Mouse (Mus musculus) bone marrow, adult 2 months (tissue): ENCODE data around the gene Sufu. TPM values are rescaled to one million over a fixed set of nuclear protein-coding genes. Genes with fewer than 3 reads are reported as not detected.
A peak's percentile ranks its signal among the peaks of the same experiment; 100 is the strongest.

Experiments used
- H3K27ac ChIP-seq: fragments of 200-500 bp; 2 replicates; pipeline ENCODE4 v1.5.1; 2012; ENCODE audit warnings: low read depth, mild to moderate bottlenecking, control low read depth, inconsistent platforms, low read length; ENCODE audit not compliant: control insufficient read depth, poor library complexity, insufficient read depth
- H3K4me1 ChIP-seq: fragments of 200-500 bp; 2 replicates; pipeline ENCODE4 v1.6.1; 2011; ENCODE audit warnings: low read length; ENCODE audit not compliant: control insufficient read depth, insufficient read depth
- H3K4me3 ChIP-seq: fragments of 200-500 bp; replicated peaks from 2 replicates; pipeline ENCODE3; 2011; ENCODE audit warnings: mild to moderate bottlenecking, low read depth, low read length, control low read depth; ENCODE audit not compliant: control insufficient read depth
- CTCF ChIP-seq: fragments of 200-500 bp; IDR thresholded peaks from 2 replicates; pipeline ENCODE4 v1.5.1; 2011; ENCODE audit warnings: low read length, control low read depth; ENCODE audit not compliant: control insufficient read depth, insufficient read depth
- POLR2A ChIP-seq: fragments of 200-500 bp; IDR thresholded peaks from 2 replicates; pipeline ENCODE4 v1.6.1; 2011; ENCODE audit warnings: low read depth, mild to moderate bottlenecking, control low read depth, low read length, borderline replicate concordance; ENCODE audit not compliant: control insufficient read depth
- WGBS: fragments of 180-500 bp; shearing (Covaris S2); methylation state at CpG from one replicate; pipeline ENCODE4 v1.1.7; 2018; 5-methylcytosine and 5-hydroxymethylcytosine counted together
- polyA plus RNA-seq: library from polyadenylated mRNA; stranded (reverse); fragments of >200 nt; gene quantifications from 2 replicates; pipeline ENCODE4 v1.2.4, GENCODE M21; 2011; ENCODE audit warnings: low replicate concordance; ENCODE audit not compliant: missing spikeins, insufficient read depth, insufficient read length

The Sufu gene
- polyA plus RNA-seq, 1 experiment = 5.3 TPM

DNA sequence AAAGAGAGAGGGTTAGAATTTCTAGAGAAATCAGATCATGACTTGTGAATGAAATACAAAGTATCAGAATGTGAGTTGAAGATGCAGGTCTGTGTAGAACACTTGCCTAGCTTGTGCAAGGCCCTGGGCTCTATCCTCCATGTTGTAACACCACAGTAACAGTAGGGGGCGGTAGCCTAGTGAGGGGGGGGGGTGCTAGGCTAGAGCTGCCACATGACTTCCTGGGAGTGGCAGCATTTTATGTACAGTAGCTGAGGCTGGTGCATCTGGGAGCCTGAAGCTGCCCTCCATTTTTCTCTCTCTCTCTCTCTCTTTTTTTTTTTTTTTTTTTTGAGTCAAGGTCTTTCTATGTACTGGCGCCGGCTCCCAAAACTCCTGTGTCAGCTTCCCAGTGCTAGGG lies 114.1 kb downstream of the Sufu start:
- peak overlapping the region; percentile 52; the same call in 1 of the 2 replicates for H3K27ac ChIP-seq
- no peak overlapping the region for H3K4me3 ChIP-seq
- peaks cover 1% of the 10 kb centered on the region; the same call in 1 of the 2 replicates for H3K4me1 ChIP-seq
- 12% methylated on average over 3 of the region's 3 CpGs for WGBS
- TF ChIP-seq POLR2A = no peak
- TF ChIP-seq CTCF = peak; percentile 65; the same call in 1 of the 2 replicates

GRCm38 (mm10) chr19:46511263-46511662 lies 114.6 kb downstream of the Sufu start:
- Histone ChIP-seq H3K4me1 (peaks cover 1% of the 10 kb centered on the region; the same call in 1 of the 2 replicates), H3K4me3 (no peak overlapping the region), H3K27ac (peak overlapping the region; percentile 52)
- no peak for TF ChIP-seq POLR2A
- TF ChIP-seq CTCF = no peak
- WGBS = 34% methylated on average over 10 of the region's 10 CpGs

DNA sequence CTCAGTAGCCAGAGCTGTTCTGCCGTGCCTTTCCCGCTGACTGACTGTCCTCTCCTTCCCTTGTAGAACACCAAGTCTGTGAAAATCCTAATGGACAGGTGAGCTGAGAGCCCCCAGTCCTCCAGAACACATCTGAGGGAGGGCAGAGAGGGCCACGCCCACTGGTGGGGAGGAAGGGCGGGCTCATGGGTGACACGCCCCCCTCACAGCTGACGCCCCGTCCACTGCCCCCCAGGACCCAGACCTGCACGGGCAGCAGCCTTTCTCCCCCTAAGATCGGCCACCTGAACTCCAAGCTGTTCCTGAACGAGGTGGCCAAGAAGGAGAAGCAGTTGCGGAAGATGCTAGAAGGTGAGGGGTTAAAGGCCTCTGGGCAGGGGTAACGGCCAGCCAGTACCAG lies 117.7 kb downstream of the Sufu start:
- Histone ChIP-seq H3K4me1 (peaks cover 6% of the 10 kb centered on the region), H3K27ac (no peak overlapping the region), H3K4me3 (no peak overlapping the region)
- 80% methylated on average over 12 of the region's 12 CpGs for WGBS
- TF ChIP-seq POLR2A (no peak), CTCF (no peak)

DNA sequence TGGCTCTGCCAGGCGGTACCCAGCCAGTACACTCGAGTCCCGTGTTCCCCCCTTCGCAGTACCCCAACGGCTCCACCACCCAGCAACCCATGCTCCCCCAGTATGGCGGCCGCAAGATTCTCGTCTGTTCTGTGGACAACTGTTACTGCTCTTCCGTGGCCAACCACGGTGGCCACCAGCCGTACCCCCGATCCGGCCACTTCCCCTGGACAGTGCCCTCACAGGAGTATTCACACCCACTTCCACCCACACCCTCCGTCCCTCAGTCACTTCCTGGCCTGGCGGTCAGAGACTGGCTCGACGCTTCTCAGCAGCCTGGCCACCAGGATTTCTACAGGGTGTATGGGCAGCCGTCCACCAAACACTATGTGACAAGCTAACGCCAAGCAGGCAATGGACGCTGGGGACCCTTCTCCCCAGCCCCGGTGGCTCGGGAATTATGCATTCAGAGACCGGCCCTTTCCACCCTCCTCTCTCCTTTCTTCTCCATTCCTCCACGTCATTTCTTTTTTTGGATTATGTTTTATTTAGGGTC lies 118.7 kb downstream of the Sufu start:
- Histone ChIP-seq H3K27ac (no peak overlapping the region), H3K4me3 (no peak overlapping the region), H3K4me1 (peaks cover 6% of the 10 kb centered on the region)
- TF ChIP-seq CTCF = no peak
- no peak for TF ChIP-seq POLR2A
- WGBS = 84% methylated on average over 24 of the region's 24 CpGs

DNA sequence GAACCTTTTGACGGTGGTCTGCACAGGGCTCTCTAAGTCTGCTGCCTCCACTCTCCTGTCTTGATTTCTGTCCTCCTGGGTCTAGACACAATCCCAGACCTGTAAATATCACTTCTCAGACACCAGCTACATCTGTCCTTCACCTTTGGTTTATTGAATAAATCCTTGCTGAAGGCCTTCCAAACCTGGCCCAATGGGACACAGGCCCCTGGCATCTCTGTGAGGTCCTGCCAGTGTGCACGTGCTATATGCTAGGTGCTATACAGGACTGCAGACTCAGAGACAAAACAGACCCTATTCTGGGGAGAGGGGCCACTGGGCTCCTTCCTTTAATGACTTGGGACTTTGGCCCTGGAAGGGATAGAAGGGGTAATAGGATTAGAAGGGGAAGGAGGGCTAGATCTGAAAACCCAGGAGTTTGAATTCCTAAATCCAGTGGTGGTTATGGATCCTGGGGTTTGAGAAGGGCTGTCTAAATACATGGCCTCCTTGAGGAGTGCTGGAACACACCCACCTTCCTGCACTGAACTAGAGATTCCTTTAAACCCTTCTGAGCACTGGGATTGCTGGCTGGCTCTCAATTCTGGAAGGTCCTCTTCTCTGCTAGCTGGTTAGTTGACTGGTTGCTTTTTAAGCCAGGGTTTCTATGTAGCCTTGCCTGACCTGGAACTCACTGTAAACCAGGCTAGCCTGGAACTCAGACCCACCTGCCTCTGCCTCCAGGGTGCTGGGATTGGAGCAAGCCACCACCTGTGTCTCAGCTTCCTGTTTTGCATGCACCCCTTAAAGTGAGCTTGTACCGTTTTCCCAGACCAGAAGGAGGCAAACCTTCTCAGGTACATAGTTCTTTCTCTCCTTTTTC lies 120.2 kb downstream of the Sufu start:
- peaks cover 6% of the 10 kb centered on the region for H3K4me1 ChIP-seq
- TF ChIP-seq CTCF (no peak), POLR2A (no peak)

DNA sequence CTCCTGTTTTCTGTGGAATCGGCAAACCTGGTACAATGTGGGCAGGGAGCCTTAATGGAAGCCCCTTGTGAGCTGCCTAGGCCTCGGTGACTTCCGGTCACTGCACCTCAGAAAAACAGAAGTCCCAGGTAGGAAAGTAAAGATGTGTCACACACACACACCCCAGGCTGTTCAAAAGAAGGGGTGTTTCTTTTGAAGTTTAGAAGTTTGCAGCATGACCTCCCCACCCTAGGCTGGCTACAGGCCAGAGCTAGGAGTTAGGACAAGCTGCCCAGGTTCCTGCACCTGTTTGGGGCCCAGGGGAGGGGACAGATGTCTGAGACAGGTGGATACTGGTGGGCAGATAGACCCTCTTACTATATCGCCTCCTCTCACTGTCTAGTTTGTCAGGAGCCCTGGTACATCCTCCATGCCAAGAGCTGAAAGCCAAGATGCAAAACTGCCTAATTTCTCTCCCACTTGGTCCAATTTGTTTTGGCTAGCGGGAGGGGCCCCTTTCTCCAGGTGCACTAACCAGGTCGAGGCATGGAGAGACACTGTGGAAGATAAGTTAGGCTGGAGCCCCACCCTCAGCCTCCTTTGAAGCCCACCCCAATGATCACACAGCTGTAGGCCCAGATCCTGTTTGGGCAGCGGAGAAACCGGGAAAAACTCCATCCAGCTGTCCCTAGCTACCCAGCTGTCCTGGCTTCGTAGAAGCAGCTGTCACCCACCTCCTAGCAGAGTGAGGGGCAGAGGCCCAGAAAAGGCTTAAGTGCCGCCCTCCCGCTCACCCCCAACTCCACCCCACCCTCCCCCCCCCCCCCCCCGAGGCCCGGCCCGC lies 121.0 kb downstream of the Sufu start:
- 25% methylated on average over 14 of the region's 14 CpGs for WGBS
- H3K27ac ChIP-seq = peak overlapping the region; percentile 29
- H3K4me3 ChIP-seq = no peak overlapping the region
- no peak for TF ChIP-seq POLR2A
- TF ChIP-seq CTCF = no peak
- peaks cover 8% of the 10 kb centered on the region for H3K4me1 ChIP-seq

More for the DNA sequence above, 120.2 kb downstream of the Sufu start:
- no peak overlapping the region for H3K4me3 ChIP-seq
- WGBS = 55% methylated on average over 3 of the region's 3 CpGs
- no peak overlapping the region for H3K27ac ChIP-seq

DNA sequence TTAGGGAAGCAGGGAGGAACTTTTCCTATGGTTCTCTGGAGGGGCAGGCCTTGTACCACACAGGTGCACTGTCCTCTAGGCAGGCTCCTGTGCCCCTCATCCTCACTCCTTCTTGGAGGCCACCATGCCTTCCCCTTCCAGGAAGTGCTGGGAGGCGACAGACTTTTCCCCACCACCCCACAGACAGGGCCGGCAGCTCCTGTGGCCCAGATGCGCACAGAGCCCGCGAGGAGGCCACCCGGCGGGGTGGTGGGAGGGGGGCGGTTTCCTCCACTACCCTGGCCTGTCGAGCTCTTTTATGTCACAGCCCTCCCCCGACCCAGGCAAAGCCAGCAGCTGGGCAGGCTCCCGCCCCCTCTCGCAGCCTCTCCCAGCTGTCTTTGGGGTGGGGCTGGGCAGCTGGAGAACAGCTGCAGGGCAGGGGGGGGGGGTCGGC lies 121.7 kb downstream of the Sufu start:
- 1% methylated on average over 13 of the region's 13 CpGs for WGBS
- Histone ChIP-seq H3K4me1 (peaks cover 11% of the 10 kb centered on the region), H3K27ac (peak overlapping the region; percentile 12; the same call in 1 of the 2 replicates), H3K4me3 (no peak overlapping the region)
- TF ChIP-seq CTCF (no peak), POLR2A (no peak)
